Mouse (Mus musculus) MEL (cell line): Measurements from ENCODE around the gene Crybb3.

Experiments used
- CTCF ChIP-seq, 3 experiments: IDR thresholded peaks in 2 of 3; conservative IDR thresholded peaks in 1 of 3; 2 replicates each; pipeline ENCODE4 v1.5.1; 2011 to 2012; ENCODE audit warnings: low read length in 3 of 3, low read depth in 2 of 3, mild to moderate bottlenecking in 2 of 3, improper control_type of control experiment in 1 of 3, inconsistent platforms in 1 of 3, mixed read lengths in 1 of 3, moderate library complexity in 1 of 3; ENCODE audit not compliant: control insufficient read depth in 1 of 3, insufficient read depth in 1 of 3, poor library complexity in 1 of 3, severe bottlenecking in 1 of 3
- E2F4 ChIP-seq: IDR thresholded peaks from 2 replicates; pipeline ENCODE4 v1.6.1; 2011; ENCODE audit warnings: low read depth, low read length, improper control_type of control experiment, borderline replicate concordance
- ELF1 ChIP-seq: IDR thresholded peaks from 2 replicates; pipeline ENCODE4 v1.6.1; 2014; ENCODE audit warnings: low read depth, mild to moderate bottlenecking, inconsistent platforms, low read length, improper control_type of control experiment, moderate library complexity
- GABPA ChIP-seq: IDR thresholded peaks from 2 replicates; pipeline ENCODE4 v1.6.1; 2012; ENCODE audit warnings: low read depth, mild to moderate bottlenecking, inconsistent platforms, low read length, improper control_type of control experiment, moderate library complexity
- GATA1 ChIP-seq: IDR thresholded peaks from 2 replicates; pipeline ENCODE4 v1.6.1; 2011; ENCODE audit warnings: low read depth, low read length, improper control_type of control experiment
- HCFC1 ChIP-seq: IDR thresholded peaks from 2 replicates; pipeline ENCODE4 v1.6.1; 2012; ENCODE audit warnings: low read depth, mild to moderate bottlenecking, inconsistent platforms, low read length, improper control_type of control experiment, moderate library complexity
- MAX ChIP-seq: IDR thresholded peaks from 2 replicates; pipeline ENCODE4 v1.6.1; 2011; ENCODE audit warnings: low read length, improper control_type of control experiment
- MEF2A ChIP-seq: IDR thresholded peaks from 2 replicates; pipeline ENCODE4 v1.6.1; 2014; ENCODE audit warnings: low read depth, mild to moderate bottlenecking, inconsistent platforms, low read length, improper control_type of control experiment; ENCODE audit not compliant: poor library complexity, insufficient replicate concordance, severe bottlenecking; ENCODE audit errors: extremely low read depth
- MYC ChIP-seq: IDR thresholded peaks from 2 replicates; pipeline ENCODE4 v1.6.1; 2011; ENCODE audit warnings: low read depth, mild to moderate bottlenecking, low read length, improper control_type of control experiment, moderate library complexity
- POLR2A ChIP-seq, 2 experiments: IDR thresholded peaks; 2 replicates each; pipeline ENCODE4 v1.6.1; 2011 to 2012; ENCODE audit warnings: low read length in 2 of 2, mild to moderate bottlenecking in 2 of 2, control low read depth in 1 of 2, improper control_type of control experiment in 1 of 2, low read depth in 1 of 2, moderate library complexity in 1 of 2; ENCODE audit not compliant: control insufficient read depth in 1 of 2, insufficient read depth in 1 of 2, poor library complexity in 1 of 2
- SMC3 ChIP-seq: IDR thresholded peaks from 2 replicates; pipeline ENCODE4 v1.6.1; 2011; ENCODE audit warnings: low read depth, low read length, improper control_type of control experiment
- TBP ChIP-seq: IDR thresholded peaks from 2 replicates; pipeline ENCODE4 v1.8.0; 2011; ENCODE audit warnings: low read depth, low read length, improper control_type of control experiment
- UBTF ChIP-seq: IDR thresholded peaks from 2 replicates; pipeline ENCODE4 v1.6.1; 2012; ENCODE audit warnings: low read depth, mild to moderate bottlenecking, inconsistent platforms, low read length, improper control_type of control experiment, moderate library complexity, borderline replicate concordance; ENCODE audit not compliant: insufficient read depth
- ZNF384 ChIP-seq: IDR thresholded peaks from 2 replicates; pipeline ENCODE4 v1.6.1; 2012; ENCODE audit warnings: low read depth, mild to moderate bottlenecking, inconsistent platforms, low read length, improper control_type of control experiment

DNA sequence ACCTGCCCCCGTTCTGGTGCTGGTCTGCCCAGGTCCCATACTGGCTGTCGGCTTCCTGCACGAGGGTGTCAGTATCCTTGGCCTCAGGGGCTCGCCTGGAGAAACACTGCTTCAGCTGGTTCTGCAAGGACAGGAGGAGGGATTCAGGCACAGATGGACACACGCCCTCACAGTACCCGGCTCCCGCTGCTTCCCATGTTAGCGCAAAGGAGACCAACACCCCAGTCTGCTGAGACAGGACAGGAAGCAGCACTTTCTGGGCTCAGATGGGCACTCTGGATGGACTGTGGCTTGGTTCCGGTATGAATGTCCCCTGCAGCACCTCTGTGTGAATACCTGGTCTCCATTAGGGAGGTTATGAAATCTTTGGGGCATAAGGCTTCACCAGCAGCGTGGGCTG lies 20.1 kb upstream of the Crybb3 start:
- no peak for TF ChIP-seq CTCF (IDR thresholded peaks at IDR 0.05 in 2 of 3, conservative IDR thresholded peaks at IDR 0.05 in 1 of 3; ENCODE audit: control insufficient read depth in 1 of 3, insufficient read depth in 1 of 3, low read depth in 2 of 3, low read length in 3 of 3, poor library complexity in 1 of 3, severe bottlenecking in 1 of 3)
- no peak for TF ChIP-seq GABPA
- TF ChIP-seq POLR2A (IDR thresholded peaks at IDR 0.05; ENCODE audit: control insufficient read depth in 1 of 2, insufficient read depth in 1 of 2, low read depth in 1 of 2, low read length in 2 of 2, poor library complexity in 1 of 2), result no peak
- no peak for TF ChIP-seq MAX
- TF ChIP-seq SMC3, result no peak
- TF ChIP-seq TBP, result no peak
- no peak for TF ChIP-seq GATA1
- no peak for TF ChIP-seq E2F4
- TF ChIP-seq ZNF384, result no peak
- TF ChIP-seq MYC, result no peak
- no peak for TF ChIP-seq HCFC1
- TF ChIP-seq UBTF, result no peak
- no peak for TF ChIP-seq MEF2A
- TF ChIP-seq ELF1, result no peak
